In the genomic region with DNA sequence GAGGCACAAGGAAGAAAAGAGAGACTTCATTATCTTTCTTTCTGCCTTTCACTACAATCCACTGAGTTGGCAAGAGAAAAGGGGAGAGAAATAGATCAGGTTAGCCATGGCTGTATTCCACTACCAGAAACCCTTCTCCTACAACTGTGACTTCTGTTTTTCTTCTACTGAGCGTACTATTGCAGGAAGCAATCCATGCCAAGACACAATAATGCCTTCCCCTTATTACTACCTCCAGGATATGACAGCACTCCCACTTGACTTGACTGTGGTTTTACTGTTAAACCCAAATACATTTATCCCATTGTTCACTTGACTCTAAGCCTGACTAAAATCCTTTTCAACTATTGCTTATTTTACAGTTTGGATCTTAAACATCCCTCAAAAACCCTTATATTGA, we compare ENCODE assay signal across 23 mouse cellular contexts.
"Had no signal": no experiment of that assay in that cellular context is flagged by ENCODE, and none has a peak within 500 bp of the region (broad histone marks: within the 10 kb centered on the region; RNA-seq: fewer than 3 reads in every experiment).

No protein-coding gene starts in this region.

- H3K4me1 ChIP-seq: liver, embryonic 12.5 days; liver, embryonic 15.5 days; lung, embryonic 15.5 days; midbrain, embryonic 13.5 days; stomach, embryonic 15.5 days had no signal

- H3K36me3 ChIP-seq: kidney, embryonic 15.5 days; liver, embryonic 12.5 days; liver, embryonic 15.5 days; lung, embryonic 15.5 days; midbrain, embryonic 10.5 days; midbrain, embryonic 13.5 days; neural tube, embryonic 13.5 days; stomach, embryonic 15.5 days had no signal

- H3K27me3 ChIP-seq: kidney, embryonic 15.5 days; lung, embryonic 15.5 days; midbrain, embryonic 13.5 days; neural tube, embryonic 13.5 days; stomach, embryonic 15.5 days had no signal

- DNase-seq: kidney, adult 8-10 months; kidney, postnatal 10 days; kidney, postnatal 36 days; layer of hippocampus, postnatal 36 days; lung, adult 18-20 months; lung, postnatal 10 days; lung, postnatal 36 days; retina, postnatal 1 day; right cerebral cortex, postnatal 25 days; spleen, adult 18-20 months; thymus, postnatal 25 days had no signal

- H3K9ac ChIP-seq: kidney, embryonic 15.5 days; liver, embryonic 12.5 days; liver, embryonic 15.5 days; lung, embryonic 15.5 days; midbrain, embryonic 13.5 days; neural tube, embryonic 13.5 days; stomach, embryonic 15.5 days had no signal

- H3K27ac ChIP-seq: kidney, embryonic 15.5 days; left cerebral cortex, adult 2 months; liver, embryonic 12.5 days; liver, embryonic 15.5 days; lung, embryonic 15.5 days; midbrain, embryonic 10.5 days; midbrain, embryonic 13.5 days; neural tube, embryonic 13.5 days; stomach, embryonic 15.5 days had no signal

- H3K4me2 ChIP-seq: kidney, embryonic 15.5 days; liver, embryonic 12.5 days; liver, embryonic 15.5 days; lung, embryonic 15.5 days; midbrain, embryonic 13.5 days; neural tube, embryonic 13.5 days; stomach, embryonic 15.5 days had no signal

- ATAC-seq: liver, embryonic 12.5 days; midbrain, embryonic 13.5 days; midbrain, embryonic 16.5 days had no signal

- H3K9me3 ChIP-seq: kidney, embryonic 15.5 days; liver, embryonic 12.5 days; liver, embryonic 15.5 days; lung, embryonic 15.5 days; midbrain, embryonic 10.5 days; midbrain, embryonic 13.5 days; neural tube, embryonic 13.5 days; stomach, embryonic 15.5 days had no signal

- H3K4me3 ChIP-seq: kidney, embryonic 15.5 days; left cerebral cortex, adult 2 months; liver, embryonic 12.5 days; liver, embryonic 15.5 days; lung, embryonic 15.5 days; megakaryocyte, embryonic 14.5 days; midbrain, embryonic 10.5 days; midbrain, embryonic 13.5 days; myocyte; neural tube, embryonic 13.5 days; stomach, embryonic 15.5 days had no signal
